Mouse (Mus musculus) cerebellum, adult 2 months (tissue): Measurements from ENCODE around the gene Cntln. TPM values are rescaled to one million over a fixed set of nuclear protein-coding genes. Genes with fewer than 3 reads are reported as not detected.

Experiments used
- DNase-seq, 2 experiments: peaks; one replicate each; pipeline ENCODE4 v3.0.0; 2021
- H3K27ac ChIP-seq: fragments of 200-500 bp; 2 replicates; pipeline ENCODE4 v1.5.1; 2012; ENCODE audit warnings: low read length, control low read depth, inconsistent platforms; ENCODE audit not compliant: insufficient read depth
- H3K27me3 ChIP-seq: fragments of 200-500 bp; 2 replicates; pipeline ENCODE4 v1.6.1; 2012; ENCODE audit warnings: inconsistent platforms, mild to moderate bottlenecking, low read length, moderate library complexity; ENCODE audit not compliant: control insufficient read depth, insufficient read depth
- H3K4me1 ChIP-seq: fragments of 200-500 bp; 2 replicates; pipeline ENCODE4 v1.6.1; 2011; ENCODE audit warnings: low read length; ENCODE audit not compliant: control insufficient read depth, insufficient read depth
- H3K4me3 ChIP-seq: fragments of 200-500 bp; replicated peaks from 2 replicates; pipeline ENCODE3; 2011; ENCODE audit warnings: mild to moderate bottlenecking, low read depth, low read length, control low read depth; ENCODE audit not compliant: insufficient read depth
- CTCF ChIP-seq: fragments of 200-500 bp; IDR thresholded peaks from 2 replicates; pipeline ENCODE4 v1.5.1; 2011; ENCODE audit warnings: low read depth, mild to moderate bottlenecking, control low read depth, low read length, moderate library complexity, borderline replicate concordance; ENCODE audit not compliant: insufficient read depth
- POLR2A ChIP-seq: fragments of 200-500 bp; IDR thresholded peaks from 2 replicates; pipeline ENCODE4 v1.6.1; 2011; ENCODE audit warnings: low read length, control low read depth, borderline replicate concordance; ENCODE audit not compliant: insufficient read depth
- WGBS: fragments of 180-500 bp; shearing (Covaris S2); methylation state at CpG from one replicate; pipeline ENCODE4 v1.1.7; 2018; 5-methylcytosine and 5-hydroxymethylcytosine counted together
- polyA plus RNA-seq: library from polyadenylated mRNA; depleted of rRNA; stranded (reverse); fragments of >200 nt; gene quantifications from 2 replicates; pipeline ENCODE4 v1.2.3, GENCODE M21; 2012

The Cntln gene
- polyA plus RNA-seq, 1 experiment = 7.6 TPM

- DNase-seq = no peak
- no peak overlapping the region for H3K27ac ChIP-seq
- TF ChIP-seq CTCF = no peak
- TF ChIP-seq POLR2A = no peak
- WGBS = 4% methylated on average over 1 of the region's 1 CpGs
- peak overlapping the region; percentile 65 for H3K4me3 ChIP-seq
- no peaks in the 10 kb centered on the region for H3K27me3 ChIP-seq
- no peaks in the 10 kb centered on the region for H3K4me1 ChIP-seq
Observed at GRCm38 (mm10) chr4:84885271-84885540, 1.1 kb downstream of the Cntln start.

DNA sequence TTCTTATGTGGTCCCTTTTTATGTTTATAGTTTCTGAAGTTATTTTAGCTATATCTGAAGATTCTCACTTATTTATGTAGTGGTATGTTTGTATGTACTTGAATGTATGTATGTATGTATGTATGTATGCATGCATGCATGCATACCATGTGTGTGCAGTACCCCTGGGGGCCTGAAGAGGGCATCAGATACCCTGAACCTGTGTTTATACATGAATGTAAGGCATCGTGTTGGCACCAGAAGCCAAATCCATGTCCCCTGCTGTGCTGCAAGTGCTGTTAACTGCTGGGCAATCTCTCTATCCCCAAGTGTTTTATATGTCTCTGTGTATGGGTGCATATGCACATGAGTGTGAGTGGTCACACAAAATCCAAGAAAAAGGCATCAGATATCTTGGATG is 34.3 kb downstream of the Cntln start:
- no peak overlapping the region for H3K27ac ChIP-seq
- 57% methylated on average over 1 of the region's 1 CpGs for WGBS
- no peaks in the 10 kb centered on the region for H3K27me3 ChIP-seq
- H3K4me3 ChIP-seq = no peak overlapping the region
- no peak for DNase-seq
- TF ChIP-seq POLR2A (no peak), CTCF (no peak)
- H3K4me1 ChIP-seq = no peaks in the 10 kb centered on the region

DNA sequence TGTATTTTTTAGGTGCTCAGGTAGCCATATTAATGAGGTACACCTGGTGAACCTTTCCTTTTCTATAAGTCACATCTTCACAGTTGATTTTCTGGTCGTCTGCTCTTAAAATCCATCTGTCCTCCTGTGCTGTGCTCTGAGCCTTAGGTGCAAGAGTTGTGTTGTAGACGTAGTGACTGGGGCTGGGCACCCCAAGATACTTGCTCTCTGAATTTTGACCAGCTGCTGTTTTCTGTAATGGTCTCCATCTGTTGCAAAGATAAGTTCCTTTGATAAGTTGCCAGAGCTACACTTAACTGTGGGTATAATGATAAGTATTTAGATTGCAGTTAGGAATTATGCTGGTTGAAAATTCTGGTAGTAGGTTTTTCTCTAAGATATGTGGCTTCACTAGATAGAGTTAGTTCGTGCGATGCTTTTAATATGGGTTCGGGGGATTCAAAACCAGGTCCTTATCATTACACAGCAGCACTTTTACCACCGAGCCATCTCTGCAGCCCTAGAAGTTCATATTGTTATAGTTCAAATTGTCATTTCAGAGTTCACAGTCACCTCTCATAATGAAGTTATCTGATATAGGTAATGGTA is 50.3 kb downstream of the Cntln start:
- Histone ChIP-seq H3K27me3 (no peaks in the 10 kb centered on the region), H3K4me3 (no peak overlapping the region), H3K4me1 (no peaks in the 10 kb centered on the region), H3K27ac (no peak overlapping the region)
- no peak for DNase-seq
- TF ChIP-seq CTCF (no peak), POLR2A (no peak)
- WGBS = 84% methylated on average over 6 of the region's 6 CpGs

- Histone ChIP-seq H3K27me3 (no peaks in the 10 kb centered on the region), H3K4me1 (no peaks in the 10 kb centered on the region), H3K4me3 (no peak overlapping the region), H3K27ac (no peak overlapping the region)
- 44% methylated on average over 2 of the region's 2 CpGs for WGBS
- TF ChIP-seq CTCF = no peak
- TF ChIP-seq POLR2A = no peak
- DNase-seq = no peak
Observed at GRCm38 (mm10) chr4:84942059-84942458, 58.0 kb downstream of the Cntln start.

GRCm38 (mm10) chr4:84942651-84943050 is 58.5 kb downstream of the Cntln start:
- H3K4me3 ChIP-seq = no peak overlapping the region
- no peaks in the 10 kb centered on the region for H3K27me3 ChIP-seq
- H3K4me1 ChIP-seq = no peaks in the 10 kb centered on the region
- no peak overlapping the region for H3K27ac ChIP-seq
- DNase-seq = no peak
- TF ChIP-seq POLR2A = no peak
- no peak for TF ChIP-seq CTCF
- WGBS = 50% methylated on average over 2 of the region's 2 CpGs

- H3K4me3 ChIP-seq = no peak overlapping the region
- 91% methylated on average over 4 of the region's 4 CpGs for WGBS
- DNase-seq = no peak
- H3K4me1 ChIP-seq = no peaks in the 10 kb centered on the region
- no peaks in the 10 kb centered on the region for H3K27me3 ChIP-seq
- TF ChIP-seq POLR2A = no peak
- TF ChIP-seq CTCF = no peak
- H3K27ac ChIP-seq = no peak overlapping the region
Observed at GRCm38 (mm10) chr4:84944100-84944499, 60.0 kb downstream of the Cntln start.

- no peak overlapping the region for H3K27ac ChIP-seq
- H3K4me3 ChIP-seq = no peak overlapping the region
- H3K4me1 ChIP-seq = no peaks in the 10 kb centered on the region
- H3K27me3 ChIP-seq = no peaks in the 10 kb centered on the region
- DNase-seq = no peak
- WGBS = 94% methylated on average over 3 of the region's 3 CpGs
- TF ChIP-seq POLR2A (no peak), CTCF (no peak)
Observed at GRCm38 (mm10) chr4:84946450-84946849, 62.3 kb downstream of the Cntln start.

DNA sequence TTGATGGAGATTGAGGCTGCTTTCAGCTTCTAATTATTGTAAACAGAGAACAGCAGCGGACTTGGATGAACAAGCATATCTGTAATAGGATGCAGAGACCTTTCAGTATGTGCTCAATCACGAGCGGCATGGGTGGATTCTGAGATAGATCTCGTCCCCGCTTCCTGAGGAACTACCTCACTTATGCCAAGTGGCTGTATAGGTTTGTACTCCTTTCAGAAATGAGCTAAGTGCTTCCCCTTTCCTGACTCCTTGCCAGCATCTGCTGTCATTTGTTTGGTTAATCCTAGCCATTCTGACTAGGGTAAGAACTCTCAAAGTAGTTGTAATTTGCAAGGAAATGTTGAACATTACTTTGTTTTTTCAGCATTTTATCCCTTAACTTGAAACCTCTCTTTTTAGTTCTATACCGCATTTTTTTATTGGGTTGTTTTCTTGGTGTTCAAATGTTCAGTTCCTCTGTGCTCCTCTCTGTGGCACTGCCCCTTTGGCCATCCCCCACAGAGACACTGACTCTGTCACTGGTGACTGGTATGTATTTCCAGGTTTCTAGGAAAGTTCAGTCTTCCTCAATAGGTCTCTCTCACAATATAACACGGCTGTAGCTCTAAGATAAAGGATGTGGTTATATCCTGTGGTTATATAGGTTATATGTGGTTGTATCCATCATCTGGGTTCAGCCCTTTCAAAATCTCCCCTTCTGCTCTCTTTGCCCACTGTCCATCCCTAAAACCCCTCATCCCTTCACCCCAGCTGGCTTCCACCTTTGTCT is 93.0 kb downstream of the Cntln start:
- no peak for TF ChIP-seq POLR2A
- TF ChIP-seq CTCF = no peak

More for the DNA sequence above, 93.0 kb downstream of the Cntln start:
- H3K4me3 ChIP-seq = no peak overlapping the region
- 83% methylated on average over 7 of the region's 7 CpGs for WGBS
- H3K4me1 ChIP-seq = peaks cover 4% of the 10 kb centered on the region
- H3K27me3 ChIP-seq = no peaks in the 10 kb centered on the region
- no peak for DNase-seq
- H3K27ac ChIP-seq = no peak overlapping the region
